Mouse (Mus musculus) forebrain, embryonic 12.5 days (tissue): Measurements from ENCODE around the gene Gm21976. TPM values are rescaled to one million over a fixed set of nuclear protein-coding genes. Genes with fewer than 3 reads are reported as not detected.

ENCODE experiments used
- polyA plus RNA-seq: library from polyadenylated mRNA; unstranded; fragments of >200 nt; fragmentation: Nextera tagmentation; extraction: Ambion mirVana; gene quantifications from 2 replicates; pipeline ENCODE4 v1.2.1, GENCODE M21; 2016

Gene Gm21976
- polyA plus RNA-seq, 1 experiment from 2014 or later, result not detected

Other genes starting within 250 kb of the Gm21976 start
- gene Arhgef28, start 73.4 kb upstream of the Gm21976 start, polyA plus RNA-seq, result 5.0 and 5.8 TPM in 2 replicates
- gene Utp15, start 16.8 kb upstream of the Gm21976 start, polyA plus RNA-seq, result 37.6 and 40.1 TPM in 2 replicates
- 36.2 and 38.6 TPM in 2 replicates for gene Ankra2, start 16.8 kb upstream of the Gm21976 start, polyA plus RNA-seq
- 693 and 699 TPM in 2 replicates for gene Btf3, start 37.1 kb downstream of the Gm21976 start, polyA plus RNA-seq
- 2.6 and 4.2 TPM in 2 replicates for gene Foxd1, start 74.4 kb downstream of the Gm21976 start, polyA plus RNA-seq
- 0.93 and 1.4 TPM in 2 replicates for gene Gm10320, start 212.1 kb downstream of the Gm21976 start, polyA plus RNA-seq